Mouse (Mus musculus) liver, postnatal 0 days (tissue): ENCODE results near the gene Tarsl2. TPM values are rescaled to one million over a fixed set of nuclear protein-coding genes. Genes with fewer than 3 reads are reported as not detected.

ENCODE experiments used
- ATAC-seq: fragments of 200-750 bp; cut with Nextera tagmentation; 2 replicates; pipeline ENCODE4 v1.8.0; 2017; ENCODE audit warnings: mild to moderate bottlenecking, moderate library complexity
- DNase-seq: peaks from one replicate; pipeline ENCODE4 v3.0.0-alpha.2; 2016
- H3K27ac ChIP-seq: fragments of 300-500 bp; sonication (generic); 2 replicates; pipeline ENCODE4 v1.5.1; 2014; ENCODE audit warnings: antibody characterized with exemption, moderate library complexity, mild to moderate bottlenecking, low read depth
- H3K27me3 ChIP-seq: fragments of 300-500 bp; sonication (generic); 2 replicates; pipeline ENCODE4 v1.6.1; 2014; ENCODE audit warnings: low read length, control low read depth, mixed read lengths; ENCODE audit not compliant: insufficient read depth
- H3K36me3 ChIP-seq: fragments of 300-500 bp; sonication (generic); replicated peaks from 2 replicates; pipeline ENCODE4 v1.6.1; 2014; ENCODE audit warnings: mild to moderate bottlenecking, control low read depth, low read length, moderate library complexity, mixed read lengths; ENCODE audit not compliant: insufficient read depth
- H3K4me1 ChIP-seq: fragments of 300-500 bp; sonication (generic); 2 replicates; pipeline ENCODE4 v1.6.1; 2014; ENCODE audit warnings: antibody characterized with exemption, mild to moderate bottlenecking, control low read depth; ENCODE audit not compliant: insufficient read depth
- H3K4me2 ChIP-seq: fragments of 300-500 bp; sonication (generic); 2 replicates; pipeline ENCODE4 v1.6.1; 2014; ENCODE audit warnings: low read depth, mild to moderate bottlenecking, low read length, moderate library complexity, mixed read lengths
- H3K4me3 ChIP-seq: fragments of 300-500 bp; sonication (generic); 2 replicates; pipeline ENCODE4 v1.5.1; 2014; ENCODE audit warnings: low read depth, low read length
- H3K9ac ChIP-seq: fragments of 300-500 bp; sonication (generic); replicated peaks from 2 replicates; pipeline ENCODE4 v1.6.1; 2014; ENCODE audit warnings: mild to moderate bottlenecking, moderate library complexity
- H3K9me3 ChIP-seq: fragments of 300-500 bp; sonication (generic); 2 replicates; pipeline ENCODE4 v1.6.1; 2016; ENCODE audit warnings: mild to moderate bottlenecking, control low read depth, low read length, mixed read lengths
- CTCF ChIP-seq: sonication (generic); IDR thresholded peaks from 2 replicates; pipeline ENCODE4 v1.5.1; 2016; ENCODE audit warnings: antibody characterized with exemption, low read depth
- EP300 ChIP-seq: IDR thresholded peaks from 2 replicates; pipeline ENCODE4 v1.6.1; 2016; ENCODE audit warnings: antibody characterized with exemption, low read depth, mild to moderate bottlenecking
- WGBS: fragments of 180-500 bp; shearing (Covaris S2); extraction: QIAGEN DNeasy Blood & Tissue Kit; methylation state at CpG from one replicate; pipeline ENCODE4 v1.1.7; 2014; ENCODE audit not compliant: insufficient replicate concordance; 5-methylcytosine and 5-hydroxymethylcytosine counted together
- polyA plus RNA-seq: library from polyadenylated mRNA; unstranded; fragments of >200 nt; fragmentation: Nextera tagmentation; extraction: Ambion mirVana; gene quantifications from 2 replicates; pipeline ENCODE4 v1.2.1, GENCODE M21; 2015

Tarsl2 gene
- polyA plus RNA-seq, 1 experiment from 2014 or later: 5.9 TPM

DNA sequence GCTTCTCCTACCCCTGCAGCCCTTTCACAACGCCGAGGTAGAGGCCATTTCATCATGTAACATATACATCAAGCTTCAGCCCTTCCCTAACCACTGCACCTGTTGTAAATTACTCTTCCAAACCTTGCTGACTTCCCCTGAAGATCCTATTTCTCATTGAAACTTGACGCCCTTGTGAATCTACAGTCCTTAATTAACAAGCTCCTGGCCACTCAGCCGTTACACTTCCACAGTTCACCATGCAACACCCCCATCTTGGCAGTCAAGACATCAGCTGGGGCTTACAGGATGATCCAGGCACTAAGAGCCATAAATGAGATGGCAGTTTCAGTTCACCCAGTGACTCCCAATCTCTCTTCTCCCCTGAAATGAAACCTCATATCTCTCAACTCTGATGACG, 31.0 kb upstream of the Tarsl2 start:
- no peaks in the 10 kb centered on the region for H3K27me3 ChIP-seq
- H3K4me2 ChIP-seq: no peak overlapping the region
- H3K4me3 ChIP-seq: no peak overlapping the region
- 64% methylated on average over 5 of the region's 5 CpGs for WGBS
- H3K9ac ChIP-seq: no peak overlapping the region
- TF ChIP-seq EP300 (no peak), CTCF (no peak)
- no peaks in the 10 kb centered on the region for H3K36me3 ChIP-seq
- H3K9me3 ChIP-seq: no peaks in the 10 kb centered on the region
- no peak for DNase-seq
- H3K27ac ChIP-seq: no peak overlapping the region
- no peaks in the 10 kb centered on the region for H3K4me1 ChIP-seq
- no peak for ATAC-seq

DNA sequence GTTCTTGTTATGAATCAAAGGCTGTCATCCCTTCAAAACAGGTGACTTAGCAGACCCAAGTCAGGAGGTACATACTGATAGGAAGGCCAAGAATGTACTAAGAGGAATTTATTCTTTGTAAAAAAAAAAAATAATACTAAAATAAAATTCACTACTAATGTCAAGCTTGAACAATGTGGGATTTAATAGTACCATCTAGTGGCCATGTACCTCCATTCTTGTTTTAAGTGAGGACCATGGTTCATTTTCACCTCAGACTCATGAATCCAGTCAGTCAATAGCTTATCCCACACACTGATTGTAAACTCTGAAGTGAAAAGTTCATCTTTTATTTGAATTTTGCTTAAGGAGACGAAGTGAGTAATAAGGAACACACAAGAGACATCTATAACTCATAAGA, 25.9 kb upstream of the Tarsl2 start:
- Histone ChIP-seq H3K27ac (no peak overlapping the region), H3K4me1 (no peaks in the 10 kb centered on the region), H3K4me2 (no peak overlapping the region), H3K4me3 (no peak overlapping the region), H3K9me3 (no peaks in the 10 kb centered on the region), H3K36me3 (no peaks in the 10 kb centered on the region), H3K9ac (no peak overlapping the region), H3K27me3 (no peaks in the 10 kb centered on the region)
- WGBS: 65% methylated on average over 1 of the region's 1 CpGs
- ATAC-seq (no peak), DNase-seq (no peak)
- TF ChIP-seq CTCF: no peak

DNA sequence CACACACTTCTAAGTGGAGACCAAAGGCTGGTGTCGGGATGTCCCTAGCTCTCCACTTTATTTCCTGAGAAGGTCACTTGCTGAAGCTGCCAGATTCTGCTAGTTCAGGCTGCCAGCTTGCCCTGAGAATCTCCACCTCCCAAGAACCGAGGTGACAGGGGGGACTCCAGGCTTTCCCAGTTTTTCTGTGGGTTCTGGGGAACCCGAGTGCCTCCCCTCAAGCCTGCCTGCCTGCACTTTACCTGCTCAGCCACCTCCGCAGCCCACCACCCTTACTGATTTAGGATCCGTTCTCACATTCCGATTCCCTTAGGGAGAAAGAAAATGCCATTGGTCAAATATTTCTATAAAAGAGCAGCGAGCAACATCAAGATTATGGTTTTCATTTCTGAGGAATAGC, 24.0 kb upstream of the Tarsl2 start:
- Histone ChIP-seq H3K9me3 (no peaks in the 10 kb centered on the region), H3K27ac (no peak overlapping the region), H3K4me3 (no peak overlapping the region), H3K4me1 (no peaks in the 10 kb centered on the region), H3K27me3 (no peaks in the 10 kb centered on the region), H3K36me3 (no peaks in the 10 kb centered on the region), H3K9ac (no peak overlapping the region), H3K4me2 (no peak overlapping the region)
- no peak for TF ChIP-seq CTCF
- no peak for TF ChIP-seq EP300
- WGBS: 76% methylated on average over 7 of the region's 7 CpGs
- no peak for DNase-seq
- ATAC-seq: no peak

DNA sequence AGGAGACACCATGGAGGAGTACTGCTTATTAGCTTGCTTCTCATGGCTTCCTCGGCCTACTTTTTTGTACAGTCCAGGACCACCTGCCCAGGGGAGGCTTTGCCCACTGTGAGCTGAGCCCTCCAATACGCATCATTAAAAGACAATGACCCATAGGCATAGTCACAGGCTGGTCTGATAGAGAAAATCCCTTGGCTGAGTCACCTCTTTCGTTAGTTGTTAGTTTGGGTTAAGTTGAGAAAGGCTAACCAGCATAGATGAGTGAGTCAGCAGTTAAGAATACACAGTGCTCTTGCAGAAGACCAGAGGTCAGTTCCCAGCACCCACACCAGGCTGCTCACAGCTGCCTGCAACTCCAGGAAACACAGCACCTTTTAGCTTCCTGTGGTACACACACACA, 21.4 kb upstream of the Tarsl2 start:
- 68% methylated on average over 3 of the region's 3 CpGs for WGBS

DNA sequence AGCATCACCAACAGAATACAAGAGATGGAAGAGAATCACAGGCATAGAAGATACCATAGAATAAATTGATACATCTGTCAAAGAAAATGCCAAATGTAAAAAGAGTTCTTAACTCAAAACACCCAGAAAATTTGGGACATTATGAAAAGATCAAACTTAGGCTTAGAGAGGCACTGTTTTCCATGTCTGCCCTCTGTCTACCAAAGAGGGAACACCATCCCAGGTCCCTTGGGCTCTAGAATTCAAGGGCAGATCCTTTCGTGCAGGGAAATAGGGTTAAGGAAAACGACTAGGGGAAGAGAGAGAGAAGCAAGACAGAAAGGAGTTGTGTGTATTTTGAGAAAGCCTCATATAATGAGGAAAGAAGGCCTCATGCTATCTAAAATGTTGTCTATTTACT, 19.2 kb upstream of the Tarsl2 start:
- H3K36me3 ChIP-seq: no peaks in the 10 kb centered on the region

More for the DNA sequence above, 21.4 kb upstream of the Tarsl2 start:
- Histone ChIP-seq H3K36me3 (no peaks in the 10 kb centered on the region), H3K4me1 (no peaks in the 10 kb centered on the region), H3K27me3 (no peaks in the 10 kb centered on the region), H3K4me3 (no peak overlapping the region), H3K4me2 (no peak overlapping the region), H3K27ac (no peak overlapping the region), H3K9me3 (no peaks in the 10 kb centered on the region), H3K9ac (no peak overlapping the region)
- TF ChIP-seq EP300 (no peak), CTCF (no peak)
- no peak for ATAC-seq
- no peak for DNase-seq

DNA sequence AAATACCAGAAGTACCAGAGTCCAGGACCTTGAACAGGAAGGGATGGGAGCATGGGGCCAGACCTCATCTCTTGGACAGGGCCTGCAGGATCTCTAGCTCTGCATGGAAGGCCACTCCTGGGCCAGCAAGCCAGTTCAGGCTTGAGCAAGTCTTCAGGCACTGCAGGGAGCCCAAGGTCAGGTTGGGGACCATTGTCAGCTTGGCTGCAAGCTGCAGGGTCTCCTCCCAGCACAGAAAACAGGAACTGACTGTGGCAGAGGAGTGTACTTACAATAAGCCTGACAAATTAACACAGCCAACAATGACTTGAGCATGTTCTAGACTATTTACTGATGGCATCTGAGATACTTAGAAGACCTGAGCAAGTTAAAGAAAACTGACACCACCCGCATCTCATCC, 14.9 kb upstream of the Tarsl2 start:
- Histone ChIP-seq H3K4me1 (no peaks in the 10 kb centered on the region), H3K9ac (no peak overlapping the region), H3K4me3 (no peak overlapping the region), H3K4me2 (no peak overlapping the region), H3K27ac (no peak overlapping the region), H3K9me3 (no peaks in the 10 kb centered on the region), H3K27me3 (no peaks in the 10 kb centered on the region), H3K36me3 (no peaks in the 10 kb centered on the region)
- no peak for DNase-seq
- TF ChIP-seq EP300 (no peak), CTCF (no peak)
- ATAC-seq: no peak
- 77% methylated on average over 1 of the region's 1 CpGs for WGBS

More for the DNA sequence above, 19.2 kb upstream of the Tarsl2 start:
- H3K4me3 ChIP-seq: no peak overlapping the region
- no peaks in the 10 kb centered on the region for H3K27me3 ChIP-seq
- no peak overlapping the region for H3K27ac ChIP-seq
- H3K4me2 ChIP-seq: no peak overlapping the region
- TF ChIP-seq EP300 (no peak), CTCF (no peak)
- H3K4me1 ChIP-seq: no peaks in the 10 kb centered on the region
- no peaks in the 10 kb centered on the region for H3K9me3 ChIP-seq
- ATAC-seq (no peak), DNase-seq (no peak)
- H3K9ac ChIP-seq: no peak overlapping the region
- 36% methylated on average over 2 of the region's 2 CpGs for WGBS

DNA sequence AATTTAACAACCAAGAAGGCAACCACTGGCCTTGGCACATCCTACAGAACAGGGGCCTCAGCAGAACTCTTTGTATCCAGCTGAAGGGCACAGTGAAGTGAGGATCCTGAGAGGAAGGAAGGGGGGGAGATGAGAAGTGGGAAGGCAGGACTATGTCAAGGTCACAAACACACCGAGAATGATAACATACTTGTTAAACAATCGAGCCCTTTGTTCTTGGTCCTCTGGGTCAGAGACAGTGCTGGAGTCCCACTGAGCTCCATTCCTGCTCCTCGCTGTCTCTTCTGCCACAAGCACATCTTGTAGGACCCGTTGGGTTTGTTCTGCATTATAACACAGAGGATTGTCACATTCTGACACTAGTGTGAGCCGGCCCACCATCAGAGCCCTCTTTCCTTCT, 14.0 kb upstream of the Tarsl2 start:
- H3K36me3 ChIP-seq: no peaks in the 10 kb centered on the region
- no peak overlapping the region for H3K27ac ChIP-seq
- no peak for ATAC-seq
- H3K4me3 ChIP-seq: no peak overlapping the region
- H3K4me1 ChIP-seq: no peaks in the 10 kb centered on the region
- H3K9ac ChIP-seq: no peak overlapping the region
- TF ChIP-seq CTCF (no peak), EP300 (no peak)
- 62% methylated on average over 5 of the region's 5 CpGs for WGBS
- H3K9me3 ChIP-seq: no peaks in the 10 kb centered on the region
- no peak overlapping the region for H3K4me2 ChIP-seq
- no peak for DNase-seq
- H3K27me3 ChIP-seq: no peaks in the 10 kb centered on the region
